Mouse (Mus musculus) kidney, adult 2 months (tissue): Measurements from ENCODE around the gene Pde6g.
A peak's percentile ranks its signal among the peaks of the same experiment; 100 is the strongest.

Experiments used
- CTCF ChIP-seq: fragments of 200-500 bp; conservative IDR thresholded peaks from 2 replicates; pipeline ENCODE4 v1.5.1; 2011; ENCODE audit warnings: low read depth, mild to moderate bottlenecking, control low read depth, low read length, moderate library complexity, mixed read lengths; ENCODE audit not compliant: insufficient read depth, insufficient read length
- POLR2A ChIP-seq: fragments of 200-500 bp; IDR thresholded peaks from one replicate; pipeline ENCODE4 v1.6.1; 2011; ENCODE audit warnings: low read depth, low read length, control low read depth

DNA sequence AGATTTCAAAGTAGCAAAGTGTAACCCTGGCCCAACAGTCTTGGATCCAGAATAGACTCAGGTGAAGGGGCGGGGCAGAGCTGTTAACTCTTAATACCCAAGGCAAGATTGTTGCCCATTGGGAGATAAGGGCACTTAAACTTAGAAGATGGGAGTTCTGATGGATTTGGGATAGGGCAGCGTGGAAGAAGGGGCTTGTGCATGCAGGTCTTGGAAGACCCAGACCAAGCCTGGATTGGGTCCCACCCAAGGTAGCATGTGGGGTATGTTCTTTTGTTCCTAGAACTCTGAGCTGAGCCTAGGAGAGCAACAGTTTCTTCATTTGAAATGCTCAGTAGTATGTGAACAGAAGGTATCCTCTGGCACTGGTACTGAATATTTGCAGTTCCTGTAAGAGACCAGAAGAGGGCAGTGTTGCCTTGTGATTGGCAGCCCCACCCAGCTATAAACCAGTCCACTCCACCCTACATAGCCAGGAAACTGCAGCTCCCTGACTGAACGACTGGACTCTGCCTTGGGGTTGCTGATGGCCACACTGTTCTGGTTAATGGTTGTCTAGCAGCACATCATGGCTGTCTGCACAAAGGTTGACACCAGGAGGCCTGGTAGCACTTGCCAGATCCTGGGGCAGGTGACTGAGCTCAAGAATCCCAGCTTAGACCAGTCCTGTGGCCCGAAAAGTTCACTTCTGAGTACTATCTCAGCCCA, 35.9 kb upstream of the Pde6g start:
- peak; percentile 97 for TF ChIP-seq CTCF
- TF ChIP-seq POLR2A: peak; percentile 51
